In the genomic region with DNA sequence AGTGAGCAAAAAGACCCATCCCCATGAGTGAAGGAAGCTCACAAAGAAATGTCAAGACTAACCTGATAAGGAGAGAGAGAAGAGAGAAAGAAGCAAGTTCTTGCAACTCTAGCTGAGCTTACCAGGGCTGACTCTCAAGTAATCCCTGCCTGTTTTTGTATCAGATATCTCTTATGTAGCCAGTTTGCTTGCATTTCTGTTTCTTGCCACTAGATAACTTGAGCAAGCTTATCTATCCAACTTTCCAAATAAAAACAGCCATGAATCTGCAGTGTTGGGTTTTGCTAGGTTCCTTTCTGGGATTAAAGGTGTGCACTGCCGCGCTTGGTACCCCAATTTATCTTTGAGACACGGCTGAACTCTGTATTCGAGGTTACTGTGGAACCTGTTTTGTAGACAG, we compare ENCODE assay signal across 25 mouse cellular contexts. TPM values are rescaled to one million over a fixed set of nuclear protein-coding genes. Genes with fewer than 3 reads are reported as not detected.
A peak's percentile ranks its signal among the peaks of the same experiment; 100 is the strongest.
DNase-seq lines count a peak whose midpoint lies in the region; ATAC-seq and TF ChIP-seq lines count a peak whose summit lies in the region.
"Had no signal": no experiment of that assay in that cellular context is flagged by ENCODE, and none has a peak within 500 bp of the region (broad histone marks: within the 10 kb centered on the region; RNA-seq: fewer than 3 reads in every experiment).

No protein-coding gene starts in this region.

- no peaks in the 10 kb centered on the region for H3K27me3 ChIP-seq in MEL (ENCODE audit: control insufficient read depth in 1 of 2, insufficient read depth in 2 of 2, low read length in 2 of 2)
- H3K27me3 ChIP-seq: embryonic facial prominence, embryonic 13.5 days; embryonic facial prominence, embryonic 15.5 days; forebrain, embryonic 15.5 days had no signal

- H3K9ac ChIP-seq in MEL (ENCODE audit: control insufficient read depth, low read depth, low read length, poor library complexity, severe bottlenecking): no peak overlapping the region
- H3K9ac ChIP-seq: embryonic facial prominence, embryonic 13.5 days; embryonic facial prominence, embryonic 15.5 days; forebrain, embryonic 13.5 days; forebrain, embryonic 15.5 days had no signal

- TF ChIP-seq CTCF in layer of hippocampus, adult 2 months (conservative IDR thresholded peaks at IDR 0.05): peak; percentile 56
- TF ChIP-seq CTCF in MEL (IDR thresholded peaks at IDR 0.05 in 2 of 3, conservative IDR thresholded peaks at IDR 0.05 in 1 of 3; ENCODE audit: control insufficient read depth in 1 of 3, insufficient read depth in 1 of 3, low read depth in 2 of 3, low read length in 3 of 3, poor library complexity in 1 of 3, severe bottlenecking in 1 of 3): peak in 2 of 3 experiments; percentile 5 to 22; a peak in 2 of 6 replicates

- no peak overlapping the region for H3K27ac ChIP-seq in layer of hippocampus, adult 2 months
- H3K27ac ChIP-seq in MEL (ENCODE audit: control insufficient read depth, low read depth, low read length): peak overlapping the region; percentile 49
- H3K27ac ChIP-seq: embryonic facial prominence, embryonic 13.5 days; embryonic facial prominence, embryonic 15.5 days; forebrain, embryonic 10.5 days; forebrain, embryonic 13.5 days; forebrain, embryonic 15.5 days had no signal

- peaks cover 0 to 29% of the 10 kb centered on the region in 2 experiments; a peak in 2 of 4 replicates for H3K36me3 ChIP-seq in MEL (ENCODE audit: control insufficient read depth in 1 of 2, insufficient read depth in 2 of 2, low read length in 2 of 2)
- H3K36me3 ChIP-seq: embryonic facial prominence, embryonic 13.5 days; embryonic facial prominence, embryonic 15.5 days; forebrain, embryonic 10.5 days; forebrain, embryonic 15.5 days; G1E had no signal

- no peak overlapping the region for H3K4me3 ChIP-seq in layer of hippocampus, adult 2 months
- H3K4me3 ChIP-seq in MEL (ENCODE audit: control insufficient read depth in 1 of 2, insufficient read depth in 1 of 2, low read depth in 2 of 2, low read length in 2 of 2): peak overlapping the region; percentile 7 to 38; a peak in 3 of 4 replicates
- H3K4me3 ChIP-seq: embryonic facial prominence, embryonic 13.5 days; embryonic facial prominence, embryonic 15.5 days; erythroblast, embryonic 14.5 days; forebrain, embryonic 10.5 days; forebrain, embryonic 13.5 days; forebrain, embryonic 15.5 days had no signal

- TF ChIP-seq RAD21 in MEL (IDR thresholded peaks at IDR 0.05; ENCODE audit: low read depth, low read length): no peak

- no peak for ATAC-seq in CD4-positive, CD25-positive, alpha-beta regulatory T cell, adult 4 months
- ATAC-seq: activated CD4-positive, CD25-positive, alpha-beta regulatory T cell, adult 4 months; forebrain, embryonic 13.5 days; forebrain, embryonic 15.5 days had no signal

- DNase-seq in CD4-positive, CD25-positive, alpha-beta regulatory T cell, adult 2 months (ENCODE audit: low read depth, low spot score): peak; percentile 18
- DNase-seq in layer of hippocampus, adult 2 months (ENCODE audit: low spot score in 2 of 2): no peak
- no peak for DNase-seq in layer of hippocampus, adult 11-12 months (ENCODE audit: low spot score)
- peak; percentile 72 for DNase-seq in MEL (ENCODE audit: low read depth, low spot score)
- DNase-seq in naive thymus-derived CD4-positive, alpha-beta T cell, adult 2 months (ENCODE audit: low read depth): peak; percentile 36
- no peak for DNase-seq in cerebellum, postnatal 14 days
- DNase-seq: adrenal gland, adult 8-10 months; adrenal gland, postnatal 14 days; adrenal gland, postnatal 36 days; B cell, adult 2 months; cerebellum, adult 11-12 months; cerebellum, adult 2 months; cerebellum, adult 9-10 months; cerebellum, postnatal 10 days; cerebellum, postnatal 36 days; embryo, embryonic 11 days had no signal

- TF ChIP-seq EP300 in MEL (IDR thresholded peaks at IDR 0.05; ENCODE audit: low read depth in 1 of 2, low read length in 2 of 2): no peak

- peaks cover 10 to 32% of the 10 kb centered on the region in 2 experiments for H3K4me1 ChIP-seq in MEL (ENCODE audit: control insufficient read depth in 1 of 2, insufficient read depth in 2 of 2, low read length in 2 of 2)
- H3K4me1 ChIP-seq: embryonic facial prominence, embryonic 15.5 days; forebrain, embryonic 13.5 days had no signal

- no peak for TF ChIP-seq POLR2A in MEL (IDR thresholded peaks at IDR 0.05; ENCODE audit: control insufficient read depth in 1 of 2, insufficient read depth in 1 of 2, low read depth in 1 of 2, low read length in 2 of 2, poor library complexity in 1 of 2)

- H3K9me3 ChIP-seq in MEL (replicated peaks; ENCODE audit: insufficient read depth, low read length): no peaks in the 10 kb centered on the region
- H3K9me3 ChIP-seq: embryonic facial prominence, embryonic 13.5 days; embryonic facial prominence, embryonic 15.5 days; forebrain, embryonic 10.5 days; forebrain, embryonic 13.5 days; forebrain, embryonic 15.5 days; G1E had no signal

- H3K79me2 ChIP-seq in MEL (ENCODE audit: control insufficient read depth, insufficient read depth, low read length, poor library complexity): peaks cover 7% of the 10 kb centered on the region

TF ChIP-seq in MEL, 35 proteins besides CTCF, POLR2A, EP300 and RAD21:
- TF ChIP-seq ETS1 (IDR thresholded peaks at IDR 0.05; ENCODE audit: low read depth, low read length) (0 out of 2 replicates have a peak, but pooled peaks have one; percentile 20), MXI1 (IDR thresholded peaks at IDR 0.05; ENCODE audit: low read depth, low read length) (peak; percentile 8; the same call in 1 of the 2 replicates), MYC (IDR thresholded peaks at IDR 0.05; ENCODE audit: low read depth, low read length) (no peak), RCOR1 (IDR thresholded peaks at IDR 0.05; ENCODE audit: low read depth, low read length) (peak; percentile 54; the same call in 1 of the 2 replicates), ZKSCAN1 (IDR thresholded peaks at IDR 0.05; ENCODE audit: low read depth, low read length) (no peak), TBP (IDR thresholded peaks at IDR 0.05; ENCODE audit: low read depth, low read length) (no peak), GATA1 (IDR thresholded peaks at IDR 0.05; ENCODE audit: low read depth, low read length) (peak; percentile 68), SIN3A (IDR thresholded peaks at IDR 0.05; ENCODE audit: low read length) (peak; percentile 41; the same call in 1 of the 2 replicates)

RNA-seq across cellular contexts. Expression of a gene that starts 4.2 kb away (rescaled TPM):
- polyA plus RNA-seq in CD4-positive, CD25-positive, alpha-beta regulatory T cell, adult 4 months (2017; shearing (Covaris generic)): 10 to 100 TPM; 34.5 to 41.0 TPM
- 10 to 100 TPM; 24.7 to 26.3 TPM for total RNA-seq in layer of hippocampus, adult 2 months (2021)
- 20.9 and 21.7 TPM in 2 replicates for total RNA-seq in MEL (2012; rRNA removed)
- polyA plus RNA-seq in MEL (2012; ENCODE audit: insufficient read depth in 1 of 2, insufficient read length in 2 of 2, low read depth in 1 of 2, low replicate concordance in 2 of 2, missing spikeins in 1 of 2): 100 to 1,000 TPM in 1 of 2 experiments, 10 to 100 TPM in 1; 20.0 to 133 TPM

Comparison
In these comparisons a context has a peak if more than half of its experiments do, and no peak if none do; other contexts are left out.
1. DNase-seq: peak in CD4-positive, CD25-positive, alpha-beta regulatory T cell, adult 2 months (single experiment), MEL (single experiment) and naive thymus-derived CD4-positive, alpha-beta T cell, adult 2 months (single experiment); none in layer of hippocampus, adult 2 months (0 of 2), layer of hippocampus, adult 11-12 months (single experiment) and cerebellum, postnatal 14 days (0 of 2).